Mouse (Mus musculus) liver, embryonic 16.5 days (tissue): Measurements from ENCODE around the gene D17Wsu92e. TPM values are rescaled to one million over a fixed set of nuclear protein-coding genes. Genes with fewer than 3 reads are reported as not detected.

Source experiments
- ATAC-seq: fragments of 200-750 bp; cut with Nextera tagmentation; 2 replicates; pipeline ENCODE4 v1.8.0; 2017; ENCODE audit warnings: low read depth, mild to moderate bottlenecking, moderate number of reproducible peaks, moderate library complexity
- H3K27ac ChIP-seq: fragments of 300-500 bp; sonication (generic); 2 replicates; pipeline ENCODE4 v1.5.1; 2014; ENCODE audit warnings: mild to moderate bottlenecking, low read length
- H3K27me3 ChIP-seq: fragments of 300-500 bp; sonication (generic); 2 replicates; pipeline ENCODE4 v1.6.1; 2014; ENCODE audit warnings: low read depth, low read length, mixed read lengths; ENCODE audit not compliant: control insufficient read depth, insufficient read depth
- H3K36me3 ChIP-seq: fragments of 300-500 bp; sonication (generic); 2 replicates; pipeline ENCODE4 v1.6.1; 2014; ENCODE audit warnings: mild to moderate bottlenecking; ENCODE audit not compliant: control insufficient read depth, insufficient read depth
- H3K4me1 ChIP-seq: fragments of 300-500 bp; sonication (generic); 2 replicates; pipeline ENCODE4 v1.6.1; 2014; ENCODE audit warnings: low read depth, low read length, mixed read lengths; ENCODE audit not compliant: control insufficient read depth
- H3K4me2 ChIP-seq: fragments of 300-500 bp; sonication (generic); 2 replicates; pipeline ENCODE4 v1.6.1; 2014; ENCODE audit warnings: low read depth, low read length, mixed read lengths
- H3K4me3 ChIP-seq: fragments of 300-500 bp; sonication (generic); 2 replicates; pipeline ENCODE4 v1.5.1; 2014; ENCODE audit warnings: low read depth, mild to moderate bottlenecking, low read length
- H3K9ac ChIP-seq: fragments of 300-500 bp; sonication (generic); 2 replicates; pipeline ENCODE4 v1.6.1; 2014; ENCODE audit warnings: low read depth, low read length
- H3K9me3 ChIP-seq: fragments of 300-500 bp; sonication (generic); replicated peaks from 2 replicates; pipeline ENCODE4 v1.6.1; 2016; ENCODE audit warnings: low read length; ENCODE audit not compliant: control insufficient read depth
- WGBS: fragments of 180-500 bp; shearing (Covaris S2); extraction: QIAGEN DNeasy Blood & Tissue Kit; methylation state at CpG from one replicate; pipeline ENCODE4 v1.1.7; 2014; ENCODE audit not compliant: insufficient replicate concordance; 5-methylcytosine and 5-hydroxymethylcytosine counted together
- polyA plus RNA-seq: library from polyadenylated mRNA; unstranded; fragments of >200 nt; fragmentation: Nextera tagmentation; extraction: Ambion mirVana; gene quantifications from 2 replicates; pipeline ENCODE4 v1.2.1, GENCODE M21; 2015

D17Wsu92e gene
- polyA plus RNA-seq, 1 experiment from 2014 or later: 16.8 TPM

DNA sequence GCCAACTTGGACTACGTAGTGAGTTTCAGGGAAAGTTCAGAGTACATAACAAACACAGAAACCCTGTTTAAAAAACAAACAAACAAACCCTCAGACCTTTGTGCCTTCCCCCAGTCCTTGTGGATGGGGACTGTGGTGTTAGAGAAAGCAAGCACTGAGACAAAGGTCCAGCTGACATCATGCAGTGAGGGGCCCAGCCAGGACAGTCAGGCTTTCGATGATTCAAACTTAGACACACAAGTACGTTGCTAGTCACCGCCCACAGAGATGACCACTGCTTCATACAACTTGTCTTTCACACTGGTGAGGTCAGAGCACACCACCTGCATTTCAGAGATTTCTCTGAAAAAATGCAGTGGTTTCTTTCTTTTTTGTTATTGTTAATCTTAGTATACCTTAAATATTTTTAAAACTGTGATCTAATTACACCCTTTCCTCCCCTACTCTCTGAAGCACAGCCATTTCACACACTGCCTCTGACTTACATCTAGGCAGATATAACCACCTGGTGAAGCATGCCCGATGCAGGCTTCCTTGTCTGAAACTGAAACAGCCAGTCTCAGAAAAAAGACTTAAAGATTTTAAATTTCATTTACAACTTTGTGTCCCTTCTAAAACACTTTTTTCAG lies 39.3 kb downstream of the D17Wsu92e start:
- ATAC-seq: peak; percentile 33
- H3K27me3 ChIP-seq: no peaks in the 10 kb centered on the region
- no peaks in the 10 kb centered on the region for H3K9me3 ChIP-seq
- H3K36me3 ChIP-seq: peaks cover 16% of the 10 kb centered on the region
- no peak overlapping the region for H3K9ac ChIP-seq
- no peak overlapping the region for H3K4me2 ChIP-seq
- whole genome bisulfite sequencing: 67% methylated on average over 5 of the region's 5 CpGs
- peaks cover 44% of the 10 kb centered on the region for H3K4me1 ChIP-seq
- no peak overlapping the region for H3K4me3 ChIP-seq
- H3K27ac ChIP-seq: peak overlapping the region; percentile 49

DNA sequence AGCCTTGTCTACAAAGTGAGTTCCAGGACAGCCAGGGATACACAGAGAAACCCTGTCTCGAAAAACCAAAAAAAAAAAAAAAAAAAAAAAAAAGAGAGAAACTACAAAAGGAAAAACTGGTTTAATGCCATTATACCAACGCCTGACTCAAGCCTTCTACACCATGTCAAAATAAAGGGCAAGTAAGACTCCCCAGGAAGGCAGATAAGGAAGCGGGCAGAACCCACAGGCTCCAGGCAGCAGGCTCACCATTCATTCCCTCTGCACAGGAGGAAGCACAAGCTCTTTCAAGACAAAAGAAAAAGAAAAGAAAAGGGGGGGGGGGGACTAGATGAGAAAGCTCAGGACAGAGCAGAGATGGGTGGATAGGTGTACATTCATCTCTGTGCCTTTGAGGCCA lies 40.7 kb downstream of the D17Wsu92e start:
- Histone ChIP-seq H3K9me3 (no peaks in the 10 kb centered on the region), H3K4me2 (no peak overlapping the region), H3K4me1 (peaks cover 44% of the 10 kb centered on the region), H3K27me3 (no peaks in the 10 kb centered on the region), H3K4me3 (no peak overlapping the region), H3K27ac (0 out of 2 replicates have a peak overlapping the region, but pooled peaks have one; percentile 9), H3K9ac (no peak overlapping the region), H3K36me3 (peaks cover 6% of the 10 kb centered on the region)
- no peak for ATAC-seq
- 17% methylated on average over 3 of the region's 3 CpGs for WGBS

DNA sequence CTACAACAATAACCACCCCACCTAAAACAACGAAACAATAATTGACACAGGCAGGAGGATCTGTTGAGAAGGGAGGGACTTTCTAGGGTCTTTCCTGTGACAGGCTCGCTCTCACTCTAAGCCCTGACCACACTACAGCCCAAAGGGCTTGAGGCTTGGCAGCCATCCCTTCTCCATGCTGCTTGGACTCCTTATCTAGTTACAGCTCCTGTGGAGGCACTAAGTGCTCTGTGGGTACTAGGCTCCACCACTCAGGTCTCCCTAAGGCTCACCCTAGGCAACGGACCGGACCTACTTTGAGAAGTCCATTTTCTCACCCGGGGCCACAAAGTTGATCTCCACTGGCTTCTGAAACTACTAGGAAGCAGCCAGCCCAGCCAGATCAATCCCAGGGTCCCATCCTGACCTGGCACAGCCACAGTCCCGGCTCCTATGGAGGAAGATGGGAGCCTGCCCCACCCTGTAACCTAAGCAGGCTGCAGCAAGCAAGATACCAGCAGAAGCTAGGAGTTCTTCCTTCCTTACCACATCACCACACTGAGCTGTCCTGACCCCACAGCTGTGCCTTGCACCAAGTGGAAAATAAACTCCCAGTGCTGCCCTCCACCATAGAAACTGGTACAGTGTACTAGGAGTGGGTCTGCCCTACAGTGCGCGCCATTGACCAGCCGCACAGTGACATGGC lies 41.6 kb downstream of the D17Wsu92e start:
- peak overlapping the region; percentile 59 for H3K9ac ChIP-seq
- peaks cover 10% of the 10 kb centered on the region for H3K36me3 ChIP-seq
- peak overlapping the region; percentile 94 for H3K27ac ChIP-seq
- H3K4me2 ChIP-seq: peak overlapping the region; percentile 55
- ATAC-seq: peak; percentile 80
- peaks cover 44% of the 10 kb centered on the region for H3K4me1 ChIP-seq
- H3K4me3 ChIP-seq: peak overlapping the region; percentile 46
- 66% methylated on average over 9 of the region's 9 CpGs for WGBS
- H3K27me3 ChIP-seq: no peaks in the 10 kb centered on the region
- no peaks in the 10 kb centered on the region for H3K9me3 ChIP-seq

DNA sequence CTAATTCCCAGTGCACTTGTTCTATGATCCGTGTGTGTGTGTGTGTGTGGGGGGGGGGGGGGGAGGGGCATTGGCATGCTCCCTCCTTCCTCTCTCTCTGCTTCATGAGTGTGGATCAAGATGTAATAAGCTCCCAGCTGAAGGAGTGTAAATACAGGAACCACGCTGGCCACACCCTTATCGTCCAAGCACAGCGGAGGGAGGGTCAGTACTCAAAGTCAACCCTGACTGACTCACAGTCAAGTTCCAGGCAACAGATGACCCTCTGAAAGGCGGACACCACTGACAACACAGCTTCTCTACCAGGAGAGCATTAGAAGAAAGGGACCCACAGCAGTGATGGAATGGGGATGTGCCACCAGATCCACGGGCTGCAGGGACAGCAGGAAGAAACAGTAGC lies 42.6 kb downstream of the D17Wsu92e start:
- Histone ChIP-seq H3K4me3 (peak overlapping the region; percentile 46), H3K9me3 (no peaks in the 10 kb centered on the region), H3K27ac (peak overlapping the region; percentile 94), H3K36me3 (peaks cover 6% of the 10 kb centered on the region), H3K27me3 (no peaks in the 10 kb centered on the region), H3K9ac (peak overlapping the region; percentile 59), H3K4me2 (peak overlapping the region; percentile 55), H3K4me1 (peaks cover 44% of the 10 kb centered on the region)
- ATAC-seq: peak; percentile 83
- WGBS: 17% methylated on average over 6 of the region's 6 CpGs

DNA sequence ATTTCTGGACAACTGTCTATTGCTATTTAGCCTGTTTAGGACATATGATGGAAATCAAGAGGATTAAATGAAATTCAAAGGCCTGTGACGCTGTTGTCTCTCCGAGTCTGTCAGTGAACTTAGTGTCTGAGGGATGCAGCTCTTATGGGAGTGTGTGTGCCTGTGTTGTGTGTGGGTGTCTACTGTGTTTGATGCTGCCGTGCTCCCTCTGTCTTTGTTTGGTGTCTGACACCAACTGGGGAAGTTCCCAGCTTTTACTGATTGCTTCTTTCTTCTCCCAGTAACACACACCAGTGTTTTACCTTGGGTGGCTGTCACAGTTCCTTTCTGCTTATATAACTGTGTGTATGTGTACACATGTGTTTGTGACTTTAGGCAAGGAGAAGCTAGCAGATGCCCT lies 46.2 kb downstream of the D17Wsu92e start:
- H3K9ac ChIP-seq: no peak overlapping the region
- H3K36me3 ChIP-seq: peaks cover 5% of the 10 kb centered on the region
- H3K4me1 ChIP-seq: peaks cover 27% of the 10 kb centered on the region
- H3K9me3 ChIP-seq: no peaks in the 10 kb centered on the region
- H3K4me2 ChIP-seq: no peak overlapping the region
- H3K27me3 ChIP-seq: no peaks in the 10 kb centered on the region
- H3K4me3 ChIP-seq: no peak overlapping the region
- WGBS: 78% methylated on average over 3 of the region's 3 CpGs
- no peak for ATAC-seq
- H3K27ac ChIP-seq: no peak overlapping the region

DNA sequence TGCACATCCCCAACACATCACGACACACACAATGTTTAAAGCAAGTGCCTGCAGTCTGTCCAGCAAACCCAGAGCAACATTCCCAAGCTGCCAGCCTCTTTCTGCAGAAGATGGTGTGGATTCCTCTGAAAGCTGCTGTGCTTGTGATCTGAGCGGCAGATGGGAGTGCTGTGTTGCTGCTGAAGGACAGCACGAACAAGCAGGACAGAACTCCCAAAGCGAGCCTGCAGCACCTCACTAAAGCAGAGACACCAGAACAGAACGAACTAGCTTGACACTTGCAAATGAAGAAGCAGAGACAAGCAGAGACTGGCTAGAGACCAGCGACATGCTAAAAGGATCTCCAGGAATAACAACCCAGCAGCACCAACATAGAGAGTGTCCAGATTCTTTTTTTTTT lies 48.8 kb downstream of the D17Wsu92e start:
- peaks cover 13% of the 10 kb centered on the region for H3K36me3 ChIP-seq
- WGBS: 81% methylated on average over 6 of the region's 6 CpGs

DNA sequence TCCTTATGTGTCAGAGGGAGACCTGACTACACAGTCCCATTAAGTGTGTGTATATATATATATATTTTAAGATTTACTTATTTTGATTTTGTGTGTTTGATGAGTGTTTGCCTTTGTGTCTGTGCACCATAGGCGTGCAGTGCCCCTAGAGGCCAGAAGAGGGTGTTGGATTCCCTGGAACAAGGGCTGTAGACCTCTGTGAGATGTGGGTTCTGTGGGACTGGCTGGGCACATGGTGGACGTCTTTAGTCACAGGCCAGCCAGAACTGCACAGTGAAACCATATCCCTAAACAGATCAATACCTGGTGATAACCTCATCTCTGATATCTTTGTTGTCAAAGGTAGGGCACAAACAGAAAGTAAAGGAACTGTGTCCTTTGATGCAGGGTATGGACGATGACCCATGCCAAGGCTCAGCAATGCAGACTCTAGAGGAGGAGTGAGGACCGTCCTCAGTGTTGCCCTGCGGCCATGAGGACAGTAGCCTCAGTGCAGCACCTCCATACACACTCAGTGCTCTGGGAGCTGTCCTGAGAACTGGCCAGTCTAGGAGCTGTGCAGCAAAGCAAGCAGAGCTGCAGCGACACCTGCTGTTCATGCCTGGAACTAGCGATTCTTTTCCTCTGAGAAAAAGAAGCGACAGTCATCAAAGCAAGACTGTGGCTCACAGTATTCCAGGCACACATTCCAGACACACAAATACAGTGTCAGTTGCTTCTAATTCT lies 51.5 kb downstream of the D17Wsu92e start:
- H3K4me2 ChIP-seq: no peak overlapping the region
- H3K36me3 ChIP-seq: peaks cover 26% of the 10 kb centered on the region
- H3K9ac ChIP-seq: no peak overlapping the region
- ATAC-seq: peak; percentile 58
- H3K4me1 ChIP-seq: no peaks in the 10 kb centered on the region; the same call in 1 of the 2 replicates
- no peak overlapping the region for H3K27ac ChIP-seq
- 61% methylated on average over 8 of the region's 8 CpGs for WGBS
- H3K4me3 ChIP-seq: no peak overlapping the region
- H3K9me3 ChIP-seq: peaks cover 7% of the 10 kb centered on the region; the same call in 1 of the 2 replicates
- H3K27me3 ChIP-seq: no peaks in the 10 kb centered on the region

More for the DNA sequence above, 48.8 kb downstream of the D17Wsu92e start:
- Histone ChIP-seq H3K27me3 (no peaks in the 10 kb centered on the region), H3K4me3 (no peak overlapping the region), H3K4me1 (peaks cover 2% of the 10 kb centered on the region; the same call in 1 of the 2 replicates), H3K4me2 (no peak overlapping the region), H3K9me3 (no peaks in the 10 kb centered on the region), H3K27ac (no peak overlapping the region), H3K9ac (no peak overlapping the region)
- no peak for ATAC-seq

DNA sequence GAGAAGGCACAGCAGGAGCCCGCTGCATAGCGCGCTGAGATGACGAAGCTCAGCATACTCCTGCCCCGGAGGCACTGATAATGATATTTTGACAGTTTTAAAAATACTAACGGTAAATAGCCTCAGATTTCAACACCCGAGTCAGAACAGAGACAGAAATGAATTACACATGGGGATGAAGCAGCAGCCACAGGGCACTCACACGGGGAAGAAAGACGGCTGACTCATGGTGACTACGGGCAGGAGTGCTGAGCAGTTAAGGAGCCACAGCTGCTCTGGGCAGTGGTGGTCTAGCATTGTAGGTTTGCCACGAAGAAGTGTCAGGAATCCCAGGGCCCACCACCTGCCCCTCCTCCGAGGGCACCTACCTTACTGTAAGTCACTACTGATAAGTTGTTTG lies 52.9 kb downstream of the D17Wsu92e start:
- no peak overlapping the region for H3K4me3 ChIP-seq
- peaks cover 7% of the 10 kb centered on the region; the same call in 1 of the 2 replicates for H3K9me3 ChIP-seq
- H3K27ac ChIP-seq: no peak overlapping the region
- H3K9ac ChIP-seq: no peak overlapping the region
- no peak overlapping the region for H3K4me2 ChIP-seq
- ATAC-seq: no peak
- H3K36me3 ChIP-seq: peaks cover 28% of the 10 kb centered on the region
- 61% methylated on average over 12 of the region's 12 CpGs for WGBS
- no peaks in the 10 kb centered on the region for H3K27me3 ChIP-seq
- no peaks in the 10 kb centered on the region; the same call in 1 of the 2 replicates for H3K4me1 ChIP-seq
